Mouse (Mus musculus) neural tube, embryonic 13.5 days (tissue): Measurements from ENCODE around the gene Batf2. TPM values are rescaled to one million over a fixed set of nuclear protein-coding genes. Genes with fewer than 3 reads are reported as not detected.
A peak's percentile ranks its signal among the peaks of the same experiment; 100 is the strongest.

Source experiments
- ATAC-seq: fragments of 200-750 bp; cut with Nextera tagmentation; 2 replicates; pipeline ENCODE4 v1.8.0; 2017; ENCODE audit warnings: low read depth, mild to moderate bottlenecking, moderate TSS enrichment, moderate library complexity
- H3K27ac ChIP-seq: fragments of 300-500 bp; sonication (generic); replicated peaks from 2 replicates; pipeline ENCODE4 v1.5.1; 2015; ENCODE audit warnings: moderate library complexity, mild to moderate bottlenecking, inconsistent platforms
- H3K27me3 ChIP-seq: fragments of 300-500 bp; sonication (generic); 2 replicates; pipeline ENCODE4 v1.6.1; 2015; ENCODE audit warnings: mild to moderate bottlenecking, inconsistent platforms
- H3K36me3 ChIP-seq: fragments of 300-500 bp; sonication (generic); 2 replicates; pipeline ENCODE4 v1.6.1; 2015; ENCODE audit warnings: mild to moderate bottlenecking, inconsistent platforms
- H3K4me1 ChIP-seq: fragments of 300-500 bp; sonication (generic); replicated peaks from 2 replicates; pipeline ENCODE4 v1.6.1; 2015; ENCODE audit warnings: inconsistent platforms
- H3K4me2 ChIP-seq: fragments of 300-500 bp; sonication (generic); 2 replicates; pipeline ENCODE4 v1.6.1; 2015; ENCODE audit warnings: inconsistent platforms, mild to moderate bottlenecking, moderate library complexity
- H3K4me3 ChIP-seq: fragments of 300-500 bp; sonication (generic); 2 replicates; pipeline ENCODE4 v1.5.1; 2015; ENCODE audit warnings: mild to moderate bottlenecking, inconsistent platforms
- H3K9ac ChIP-seq: fragments of 300-500 bp; sonication (generic); 2 replicates; pipeline ENCODE4 v1.6.1; 2015; ENCODE audit warnings: moderate library complexity, mild to moderate bottlenecking, inconsistent platforms
- H3K9me3 ChIP-seq: fragments of 300-500 bp; sonication (generic); 2 replicates; pipeline ENCODE4 v1.6.1; 2016; ENCODE audit warnings: inconsistent platforms
- whole genome bisulfite sequencing: fragments of 180-500 bp; shearing (Covaris S2); methylation state at CpG from one replicate; pipeline ENCODE4 v1.1.7; 2015; 5-methylcytosine and 5-hydroxymethylcytosine counted together
- polyA plus RNA-seq: library from polyadenylated mRNA; unstranded; fragments of >200 nt; fragmentation: Nextera tagmentation; extraction: Ambion mirVana; gene quantifications from 2 replicates; pipeline ENCODE4 v1.2.1, GENCODE M21; 2015

The Batf2 gene
- polyA plus RNA-seq, 1 experiment from 2014 or later: not detected

- peak overlapping the region; percentile 84 for H3K9ac ChIP-seq
- ATAC-seq: no peak
- peak overlapping the region; percentile 79 for H3K4me2 ChIP-seq
- peaks cover 19% of the 10 kb centered on the region for H3K4me1 ChIP-seq
- H3K36me3 ChIP-seq: peaks cover 34% of the 10 kb centered on the region
- no peaks in the 10 kb centered on the region for H3K27me3 ChIP-seq
- H3K9me3 ChIP-seq: 0 out of 2 replicates have a peak, but pooled peaks cover 8% of the 10 kb centered on the region
- H3K27ac ChIP-seq: peak overlapping the region; percentile 96
- 94% methylated on average over 6 of the region's 6 CpGs for WGBS
- H3K4me3 ChIP-seq: peak overlapping the region; percentile 60
Measured at GRCm38 (mm10) chr19:6139701-6140100, 1.1 kb upstream of the Batf2 start.

- Histone ChIP-seq H3K27me3 (no peaks in the 10 kb centered on the region), H3K9ac (peak overlapping the region; percentile 84), H3K36me3 (peaks cover 28% of the 10 kb centered on the region), H3K4me1 (peaks cover 19% of the 10 kb centered on the region), H3K4me3 (peak overlapping the region; percentile 60), H3K9me3 (0 out of 2 replicates have a peak, but pooled peaks cover 8% of the 10 kb centered on the region), H3K4me2 (peak overlapping the region; percentile 79), H3K27ac (peak overlapping the region; percentile 96)
- no peak for ATAC-seq
- 6% methylated on average over 16 of the region's 16 CpGs for whole genome bisulfite sequencing
Measured at GRCm38 (mm10) chr19:6140374-6140677, 457 bp upstream of the Batf2 start.

GRCm38 (mm10) chr19:6141394-6141749 lies 589 bp downstream of the Batf2 start, which contains the start of gene Arl2:
Arl2 (minus strand) TSS chr19:6141548.
- H3K9me3 ChIP-seq: 0 out of 2 replicates have a peak, but pooled peaks cover 8% of the 10 kb centered on the region
- peak within 1 kb of the TSS; percentile 84 for H3K9ac ChIP-seq
- H3K4me3 ChIP-seq: peak within 1 kb of the TSS; percentile 60
- peaks cover 19% of the 10 kb centered on the region for H3K4me1 ChIP-seq
- peak within 1 kb of the TSS; percentile 96 for H3K27ac ChIP-seq
- H3K4me2 ChIP-seq: peak within 1 kb of the TSS; percentile 79
- peaks cover 18% of the 10 kb centered on the region for H3K36me3 ChIP-seq
- ATAC-seq: peak; percentile 82
- no peaks in the 10 kb centered on the region for H3K27me3 ChIP-seq
- WGBS: under 1% methylated on average over 15 of the region's 15 CpGs

GRCm38 (mm10) chr19:6144842-6145241 lies 4.1 kb downstream of the Batf2 start:
- Histone ChIP-seq H3K27ac (no peak overlapping the region), H3K4me1 (peaks cover 13% of the 10 kb centered on the region), H3K9ac (no peak overlapping the region), H3K4me2 (no peak overlapping the region), H3K4me3 (no peak overlapping the region), H3K36me3 (no peaks in the 10 kb centered on the region), H3K27me3 (no peaks in the 10 kb centered on the region; the same call in 1 of the 2 replicates), H3K9me3 (0 out of 2 replicates have a peak, but pooled peaks cover 8% of the 10 kb centered on the region)
- WGBS: 79% methylated on average over 5 of the region's 5 CpGs
- ATAC-seq: no peak

- H3K9ac ChIP-seq: no peak overlapping the region
Measured at GRCm38 (mm10) chr19:6155174-6155573, 14.4 kb downstream of the Batf2 start.

GRCm38 (mm10) chr19:6156372-6156771 lies 15.6 kb downstream of the Batf2 start:
- Histone ChIP-seq H3K36me3 (no peaks in the 10 kb centered on the region), H3K4me2 (no peak overlapping the region), H3K9ac (no peak overlapping the region), H3K27ac (no peak overlapping the region), H3K9me3 (no peaks in the 10 kb centered on the region), H3K27me3 (no peaks in the 10 kb centered on the region), H3K4me1 (no peaks in the 10 kb centered on the region), H3K4me3 (no peak overlapping the region)
- 61% methylated on average over 8 of the region's 8 CpGs for WGBS
- no peak for ATAC-seq

More at GRCm38 (mm10) chr19:6155174-6155573, 14.4 kb downstream of the Batf2 start:
- Histone ChIP-seq H3K4me1 (no peaks in the 10 kb centered on the region), H3K4me2 (no peak overlapping the region), H3K27me3 (no peaks in the 10 kb centered on the region), H3K27ac (no peak overlapping the region), H3K9me3 (no peaks in the 10 kb centered on the region), H3K4me3 (no peak overlapping the region), H3K36me3 (no peaks in the 10 kb centered on the region)
- WGBS: 87% methylated on average over 9 of the region's 9 CpGs
- ATAC-seq: no peak

- no peaks in the 10 kb centered on the region for H3K4me1 ChIP-seq
- no peak for ATAC-seq
- H3K36me3 ChIP-seq: no peaks in the 10 kb centered on the region
- no peaks in the 10 kb centered on the region for H3K27me3 ChIP-seq
- WGBS: 64% methylated on average over 6 of the region's 6 CpGs
- no peak overlapping the region for H3K4me2 ChIP-seq
- no peak overlapping the region for H3K4me3 ChIP-seq
- no peak overlapping the region for H3K9ac ChIP-seq
- no peak overlapping the region; the same call in 1 of the 2 replicates for H3K27ac ChIP-seq
- no peaks in the 10 kb centered on the region for H3K9me3 ChIP-seq
Measured at GRCm38 (mm10) chr19:6157220-6157619, 16.4 kb downstream of the Batf2 start.

- WGBS: 75% methylated on average over 10 of the region's 10 CpGs
- Histone ChIP-seq H3K4me1 (no peaks in the 10 kb centered on the region), H3K4me2 (no peak overlapping the region), H3K36me3 (no peaks in the 10 kb centered on the region), H3K9me3 (no peaks in the 10 kb centered on the region), H3K9ac (no peak overlapping the region), H3K4me3 (no peak overlapping the region), H3K27me3 (no peaks in the 10 kb centered on the region), H3K27ac (no peak overlapping the region)
- ATAC-seq: no peak
Measured at GRCm38 (mm10) chr19:6163872-6164547, 23.2 kb downstream of the Batf2 start.

- ATAC-seq: no peak
- no peaks in the 10 kb centered on the region for H3K4me1 ChIP-seq
- H3K27ac ChIP-seq: no peak overlapping the region
- H3K27me3 ChIP-seq: no peaks in the 10 kb centered on the region
- H3K4me2 ChIP-seq: no peak overlapping the region
- no peak overlapping the region for H3K4me3 ChIP-seq
- H3K36me3 ChIP-seq: no peaks in the 10 kb centered on the region
- WGBS: 72% methylated on average over 4 of the region's 4 CpGs
- H3K9me3 ChIP-seq: no peaks in the 10 kb centered on the region
- H3K9ac ChIP-seq: no peak overlapping the region
Measured at GRCm38 (mm10) chr19:6166750-6167149, 26.0 kb downstream of the Batf2 start.

- Histone ChIP-seq H3K27me3 (no peaks in the 10 kb centered on the region), H3K4me2 (no peak overlapping the region), H3K27ac (no peak overlapping the region), H3K36me3 (no peaks in the 10 kb centered on the region), H3K9ac (no peak overlapping the region), H3K4me3 (no peak overlapping the region), H3K9me3 (no peaks in the 10 kb centered on the region), H3K4me1 (no peaks in the 10 kb centered on the region)
- ATAC-seq: no peak
- 85% methylated on average over 8 of the region's 8 CpGs for WGBS
Measured at GRCm38 (mm10) chr19:6171215-6171614, 30.4 kb downstream of the Batf2 start.

- H3K9ac ChIP-seq: no peak overlapping the region
Measured at GRCm38 (mm10) chr19:6174771-6175170, 34.0 kb downstream of the Batf2 start.

GRCm38 (mm10) chr19:6178775-6179174 lies 38.0 kb downstream of the Batf2 start:
- Histone ChIP-seq H3K36me3 (no peaks in the 10 kb centered on the region), H3K9ac (no peak overlapping the region)
- 85% methylated on average over 6 of the region's 6 CpGs for WGBS

More at GRCm38 (mm10) chr19:6174771-6175170, 34.0 kb downstream of the Batf2 start:
- Histone ChIP-seq H3K4me2 (no peak overlapping the region), H3K36me3 (no peaks in the 10 kb centered on the region), H3K27me3 (no peaks in the 10 kb centered on the region), H3K9me3 (no peaks in the 10 kb centered on the region; the same call in 1 of the 2 replicates), H3K4me3 (no peak overlapping the region), H3K27ac (no peak overlapping the region), H3K4me1 (no peaks in the 10 kb centered on the region)
- ATAC-seq: no peak
- WGBS: 45% methylated on average over 5 of the region's 5 CpGs

GRCm38 (mm10) chr19:6181629-6182028 lies 40.8 kb downstream of the Batf2 start:
- no peak overlapping the region for H3K9ac ChIP-seq
- no peak overlapping the region for H3K4me2 ChIP-seq
- no peak overlapping the region for H3K27ac ChIP-seq
- H3K27me3 ChIP-seq: no peaks in the 10 kb centered on the region
- WGBS: 31% methylated on average over 5 of the region's 5 CpGs
- H3K4me3 ChIP-seq: no peak overlapping the region
- H3K4me1 ChIP-seq: no peaks in the 10 kb centered on the region
- ATAC-seq: no peak
- no peaks in the 10 kb centered on the region; the same call in 1 of the 2 replicates for H3K9me3 ChIP-seq
- H3K36me3 ChIP-seq: no peaks in the 10 kb centered on the region

More at GRCm38 (mm10) chr19:6178775-6179174, 38.0 kb downstream of the Batf2 start:
- no peak overlapping the region for H3K4me2 ChIP-seq
- no peaks in the 10 kb centered on the region for H3K27me3 ChIP-seq
- no peak for ATAC-seq
- H3K4me1 ChIP-seq: no peaks in the 10 kb centered on the region
- H3K27ac ChIP-seq: no peak overlapping the region
- no peak overlapping the region for H3K4me3 ChIP-seq
- no peaks in the 10 kb centered on the region; the same call in 1 of the 2 replicates for H3K9me3 ChIP-seq
